Mouse (Mus musculus) spleen, adult 2 months (tissue): Measurements from ENCODE around the gene 1810010D01Rik.

Experiments used
- CTCF ChIP-seq: fragments of 200-500 bp; IDR thresholded peaks from 2 replicates; pipeline ENCODE4 v1.5.1; 2011; ENCODE audit warnings: mild to moderate bottlenecking, inconsistent platforms; ENCODE audit not compliant: insufficient read depth, insufficient read length, insufficient replicate concordance; ENCODE audit errors: extremely low read depth
- POLR2A ChIP-seq: fragments of 200-500 bp; IDR thresholded peaks from 2 replicates; pipeline ENCODE4 v1.6.1; 2011; ENCODE audit warnings: low read depth, low read length, inconsistent platforms

DNA sequence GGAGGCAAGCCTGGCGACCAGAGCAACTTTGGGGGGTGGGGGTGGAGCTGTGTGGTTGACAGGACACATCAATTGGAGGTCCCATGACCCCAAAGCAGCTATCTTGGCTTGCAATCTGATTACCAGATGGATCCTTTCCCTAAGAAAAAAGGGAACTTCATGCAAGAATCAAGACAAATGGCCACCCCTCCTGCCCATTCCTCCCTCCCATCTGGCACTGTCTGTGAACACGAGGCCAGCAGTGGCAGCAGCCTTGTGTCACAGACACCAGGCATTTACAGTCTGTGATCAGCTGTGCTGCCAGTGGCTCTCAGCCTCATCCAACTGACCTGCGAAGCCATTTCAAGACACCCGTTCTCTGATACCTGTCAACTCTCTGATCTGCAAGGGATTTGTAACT, 25.5 kb downstream of the 1810010D01Rik start:
- TF ChIP-seq CTCF (no peak), POLR2A (no peak)
